Mouse (Mus musculus) liver, adult (tissue): ENCODE data around the gene Wdr48.

Experiments
- GATA4 ChIP-seq: IDR thresholded peaks from 2 replicates; pipeline ENCODE4 v1.6.1; 2014; ENCODE audit warnings: mild to moderate bottlenecking, low read length; ENCODE audit not compliant: insufficient replicate concordance

Gene Wdr48

GRCm38 (mm10) chr9:119973869-119974520, 79.3 kb downstream of the Wdr48 start:
- no peak for TF ChIP-seq GATA4

GRCm38 (mm10) chr9:119974609-119975008, 79.9 kb downstream of the Wdr48 start:
- no peak for TF ChIP-seq GATA4

GRCm38 (mm10) chr9:119975286-119975685, 80.6 kb downstream of the Wdr48 start:
- TF ChIP-seq GATA4: no peak
